Mouse (Mus musculus) liver, embryonic 14.5 days (tissue): ENCODE measurements around the gene Tnnt3. TPM values are rescaled to one million over a fixed set of nuclear protein-coding genes. Genes with fewer than 3 reads are reported as not detected.

Experiments
- ATAC-seq: fragments of 200-750 bp; cut with Nextera tagmentation; 2 replicates; pipeline ENCODE4 v1.8.0; 2017; ENCODE audit warnings: moderate number of reproducible peaks, mild to moderate bottlenecking, moderate library complexity; ENCODE audit not compliant: insufficient read depth
- DNase-seq, 3 experiments: peaks; one replicate each; pipeline ENCODE4 v3.0.0-alpha.2; 2012 to 2013; ENCODE audit warnings: low read depth in 3 of 3, low spot score in 3 of 3
- H3K27ac ChIP-seq: fragments of 300-500 bp; sonication (generic); 2 replicates; pipeline ENCODE4 v1.5.1; 2014; ENCODE audit warnings: moderate library complexity, mild to moderate bottlenecking, control low read depth, inconsistent platforms
- H3K27me3 ChIP-seq: fragments of 300-500 bp; sonication (generic); 2 replicates; pipeline ENCODE4 v1.6.1; 2014; ENCODE audit warnings: mild to moderate bottlenecking, low read length, moderate library complexity; ENCODE audit not compliant: control insufficient read depth, insufficient read depth
- H3K36me3 ChIP-seq: fragments of 300-500 bp; sonication (generic); replicated peaks from 2 replicates; pipeline ENCODE4 v1.6.1; 2014; ENCODE audit warnings: low read depth; ENCODE audit not compliant: control insufficient read depth, insufficient read depth
- H3K4me1 ChIP-seq, 2 experiments: fragments of 200-500 bp in 1 of 2; fragments of 300-500 bp in 1 of 2; sonication (generic) in 1 of 2; replicated peaks; 2 replicates each; pipeline ENCODE4 v1.6.1; 2012 to 2014; ENCODE audit warnings: antibody characterized with exemption in 1 of 2, inconsistent platforms in 1 of 2, low read length in 1 of 2; ENCODE audit not compliant: control insufficient read depth in 2 of 2, insufficient read depth in 2 of 2
- H3K4me2 ChIP-seq: fragments of 300-500 bp; sonication (generic); 2 replicates; pipeline ENCODE4 v1.6.1; 2014; ENCODE audit warnings: low read depth, mild to moderate bottlenecking, control low read depth, moderate library complexity
- H3K4me3 ChIP-seq, 2 experiments: fragments of 200-500 bp in 1 of 2; fragments of 300-500 bp in 1 of 2; sonication (generic) in 1 of 2; 2 replicates each; pipeline ENCODE4 v1.5.1; 2012 to 2014; ENCODE audit warnings: low read depth in 2 of 2, low read length in 2 of 2, mild to moderate bottlenecking in 2 of 2, control low read depth in 1 of 2, inconsistent platforms in 1 of 2, moderate library complexity in 1 of 2; ENCODE audit not compliant: insufficient read depth in 1 of 2
- H3K9ac ChIP-seq: fragments of 300-500 bp; sonication (generic); replicated peaks from 2 replicates; pipeline ENCODE4 v1.6.1; 2014; ENCODE audit warnings: mild to moderate bottlenecking, control low read depth, moderate library complexity
- H3K9me3 ChIP-seq: fragments of 300-500 bp; sonication (generic); 2 replicates; pipeline ENCODE4 v1.6.1; 2016; ENCODE audit warnings: low read length, mixed read lengths; ENCODE audit not compliant: control insufficient read depth
- CTCF ChIP-seq: IDR thresholded peaks from 2 replicates; pipeline ENCODE4 v1.5.1; 2016; ENCODE audit warnings: antibody characterized with exemption, low read depth, control low read depth
- EP300 ChIP-seq: IDR thresholded peaks from 2 replicates; pipeline ENCODE4 v1.6.1; 2016; ENCODE audit warnings: antibody characterized with exemption, low read depth
- WGBS: fragments of 180-500 bp; shearing (Covaris S2); extraction: QIAGEN DNeasy Blood & Tissue Kit; methylation state at CpG from one replicate; pipeline ENCODE4 v1.1.7; 2014; ENCODE audit not compliant: insufficient replicate concordance; 5-methylcytosine and 5-hydroxymethylcytosine counted together
- polyA plus RNA-seq, 2 experiments: library from polyadenylated mRNA; depleted of rRNA in 1 of 2; stranded (reverse) in 1 of 2; unstranded in 1 of 2; fragments of >200 nt; fragmentation: Nextera tagmentation in 1 of 2; extraction: Ambion mirVana in 1 of 2; gene quantifications; 2 replicates each; pipeline versions ENCODE4 v1.2.1 to v1.2.3; 2012 to 2014

Gene Tnnt3
- polyA plus RNA-seq, 2 experiments = 0.15 to 0.17 TPM

- H3K9me3 ChIP-seq = no peaks in the 10 kb centered on the region
- no peak overlapping the region for H3K27ac ChIP-seq
- H3K36me3 ChIP-seq = no peaks in the 10 kb centered on the region
- no peak for ATAC-seq
- no peaks in the 10 kb centered on the region for H3K27me3 ChIP-seq
- no peak overlapping the region for H3K4me2 ChIP-seq
- DNase-seq = no peak
- TF ChIP-seq CTCF = no peak
- TF ChIP-seq EP300 = no peak
- WGBS = 73% methylated on average over 9 of the region's 9 CpGs
- H3K4me3 ChIP-seq = no peak overlapping the region
- no peak overlapping the region for H3K9ac ChIP-seq
- no peaks in the 10 kb centered on the region for H3K4me1 ChIP-seq
These were observed 8.8 kb downstream of the Tnnt3 start for GRCm38 (mm10) chr7:142507453-142507852.

- DNase-seq = no peak
- ATAC-seq = no peak
- H3K27ac ChIP-seq = no peak overlapping the region
- no peaks in the 10 kb centered on the region for H3K27me3 ChIP-seq
- no peak for TF ChIP-seq CTCF
- TF ChIP-seq EP300 = no peak
- WGBS = 63% methylated on average over 14 of the region's 14 CpGs
- no peaks in the 10 kb centered on the region for H3K9me3 ChIP-seq
- H3K4me2 ChIP-seq = no peak overlapping the region
- H3K4me1 ChIP-seq = no peaks in the 10 kb centered on the region
- H3K36me3 ChIP-seq = no peaks in the 10 kb centered on the region
- no peak overlapping the region for H3K4me3 ChIP-seq
- H3K9ac ChIP-seq = no peak overlapping the region
These were observed 10.9 kb downstream of the Tnnt3 start for GRCm38 (mm10) chr7:142509518-142509917.

GRCm38 (mm10) chr7:142510021-142510777, 11.6 kb downstream of the Tnnt3 start:
- H3K36me3 ChIP-seq = no peaks in the 10 kb centered on the region
- DNase-seq (no peak), ATAC-seq (no peak)
- 40% methylated on average over 12 of the region's 12 CpGs for WGBS
- H3K4me1 ChIP-seq = no peaks in the 10 kb centered on the region
- H3K27ac ChIP-seq = no peak overlapping the region
- no peak overlapping the region for H3K9ac ChIP-seq
- TF ChIP-seq EP300 = no peak
- no peak for TF ChIP-seq CTCF
- H3K9me3 ChIP-seq = no peaks in the 10 kb centered on the region
- H3K4me3 ChIP-seq = no peak overlapping the region
- H3K27me3 ChIP-seq = no peaks in the 10 kb centered on the region
- no peak overlapping the region for H3K4me2 ChIP-seq

- Histone ChIP-seq H3K27ac (no peak overlapping the region), H3K4me3 (no peak overlapping the region), H3K9me3 (no peaks in the 10 kb centered on the region), H3K4me1 (no peaks in the 10 kb centered on the region), H3K36me3 (no peaks in the 10 kb centered on the region), H3K9ac (no peak overlapping the region), H3K27me3 (no peaks in the 10 kb centered on the region), H3K4me2 (no peak overlapping the region)
- DNase-seq (no peak), ATAC-seq (no peak)
- no peak for TF ChIP-seq EP300
- no peak for TF ChIP-seq CTCF
- 59% methylated on average over 4 of the region's 4 CpGs for WGBS
These were observed 15.4 kb downstream of the Tnnt3 start for GRCm38 (mm10) chr7:142514048-142514447.

- no peak overlapping the region for H3K4me2 ChIP-seq
- WGBS = 51% methylated on average over 21 of the region's 21 CpGs
- ATAC-seq (no peak), DNase-seq (no peak)
- no peak overlapping the region for H3K27ac ChIP-seq
- no peaks in the 10 kb centered on the region for H3K27me3 ChIP-seq
- TF ChIP-seq CTCF (no peak), EP300 (no peak)
- H3K4me3 ChIP-seq = no peak overlapping the region
- no peaks in the 10 kb centered on the region for H3K9me3 ChIP-seq
- H3K4me1 ChIP-seq = peaks cover 0 to 4% of the 10 kb centered on the region in 2 experiments; a peak in 1 of 4 replicates
- no peaks in the 10 kb centered on the region for H3K36me3 ChIP-seq
- no peak overlapping the region for H3K9ac ChIP-seq
These were observed 17.8 kb downstream of the Tnnt3 start for GRCm38 (mm10) chr7:142516221-142516978.
